Mouse (Mus musculus) brain, embryonic 14.5 days (tissue): ENCODE data around the gene Pdia4. TPM values are rescaled to one million over a fixed set of nuclear protein-coding genes. Genes with fewer than 3 reads are reported as not detected.
"Not testable (repeated sequence)": the region's sequence is repeated elsewhere in the genome, so short reads cannot be mapped to it uniquely, and the experiment has no call there.

Source experiments
- DNase-seq: peaks from one replicate; pipeline ENCODE4 v3.0.0-alpha.2; 2011; ENCODE audit warnings: low read depth
- CTCF ChIP-seq: fragments of 200-500 bp; IDR thresholded peaks from 2 replicates; pipeline ENCODE4 v1.5.1; 2012; ENCODE audit warnings: inconsistent platforms, mild to moderate bottlenecking, moderate library complexity, borderline replicate concordance; ENCODE audit not compliant: insufficient read depth, insufficient read length; ENCODE audit errors: extremely low read depth
- POLR2A ChIP-seq: fragments of 200-500 bp; IDR thresholded peaks from 2 replicates; pipeline ENCODE4 v1.6.1; 2012; ENCODE audit warnings: mild to moderate bottlenecking, inconsistent platforms, borderline replicate concordance; ENCODE audit not compliant: poor library complexity, insufficient read depth, insufficient read length, severe bottlenecking; ENCODE audit errors: extremely low read depth
- polyA plus RNA-seq: library from polyadenylated mRNA; depleted of rRNA; stranded (reverse); fragments of >200 nt; gene quantifications from 2 replicates; pipeline ENCODE4 v1.2.3, GENCODE M21; 2012; rRNA removed

Gene Pdia4
- polyA plus RNA-seq, 1 experiment: 75.7 TPM

- TF ChIP-seq POLR2A: no peak
- no peak for TF ChIP-seq CTCF
- DNase-seq: peak; percentile 87
These were observed 31.9 kb downstream of the Pdia4 start for GRCm38 (mm10) chr6:47781091-47781968.

- peak; percentile 39 for DNase-seq
- TF ChIP-seq CTCF (no peak), POLR2A (no peak)
These were observed 32.6 kb downstream of the Pdia4 start for GRCm38 (mm10) chr6:47780576-47781013.

GRCm38 (mm10) chr6:47771760-47772159, 41.5 kb downstream of the Pdia4 start:
- not testable (repeated sequence) for DNase-seq

- DNase-seq: not testable (repeated sequence)
These were observed 42.1 kb downstream of the Pdia4 start for GRCm38 (mm10) chr6:47771113-47771512.

- not testable (repeated sequence) for DNase-seq
These were observed 43.4 kb downstream of the Pdia4 start for GRCm38 (mm10) chr6:47769861-47770260.

- DNase-seq: not testable (repeated sequence)
These were observed 44.7 kb downstream of the Pdia4 start for GRCm38 (mm10) chr6:47768520-47768919.

GRCm38 (mm10) chr6:47767355-47767754, 45.9 kb downstream of the Pdia4 start:
- not testable (repeated sequence) for DNase-seq

GRCm38 (mm10) chr6:47762686-47763085, 50.5 kb downstream of the Pdia4 start:
- not testable (repeated sequence) for DNase-seq

- not testable (repeated sequence) for DNase-seq
These were observed 53.8 kb downstream of the Pdia4 start for GRCm38 (mm10) chr6:47759406-47759805.

GRCm38 (mm10) chr6:47757849-47758248, 55.4 kb downstream of the Pdia4 start:
- DNase-seq: not testable (repeated sequence)

GRCm38 (mm10) chr6:47757429-47757828, 55.8 kb downstream of the Pdia4 start:
- not testable (repeated sequence) for DNase-seq

- DNase-seq: not testable (repeated sequence)
These were observed 60.1 kb downstream of the Pdia4 start for GRCm38 (mm10) chr6:47753144-47753543.

- not testable (repeated sequence) for DNase-seq
These were observed 64.9 kb downstream of the Pdia4 start for GRCm38 (mm10) chr6:47748306-47748705.

- DNase-seq: not testable (repeated sequence)
These were observed 65.3 kb downstream of the Pdia4 start for GRCm38 (mm10) chr6:47747886-47748285.

Other genes starting within 250 kb of the Pdia4 start
- gene Ezh2, start 218.1 kb downstream of the Pdia4 start, polyA plus RNA-seq: 154 and 214 TPM in 2 replicates
- 5.2 and 8.8 TPM in 2 replicates for gene Zfp786, start 17.4 kb upstream of the Pdia4 start, polyA plus RNA-seq
- 17.4 and 22.2 TPM in 2 replicates for gene Zfp398, start 22.2 kb upstream of the Pdia4 start, polyA plus RNA-seq
- gene Zfp282, start 63.8 kb upstream of the Pdia4 start, polyA plus RNA-seq: 26.1 and 29.8 TPM in 2 replicates
- gene Zfp212, start 107.0 kb upstream of the Pdia4 start, polyA plus RNA-seq: 19.8 and 22.3 TPM in 2 replicates
- gene Zfp956, start 140.0 kb upstream of the Pdia4 start, polyA plus RNA-seq: 26.3 and 34.0 TPM in 2 replicates
- 13.7 and 24.4 TPM in 2 replicates for gene Zfp777, start 235.5 kb upstream of the Pdia4 start, polyA plus RNA-seq